Mouse (Mus musculus): Measurements from ENCODE around the gene Mfn2. TPM values are rescaled to one million over a fixed set of nuclear protein-coding genes. Genes with fewer than 3 reads are reported as not detected.
A peak's percentile ranks its signal among the peaks of the same experiment; 100 is the strongest.

The Mfn2 gene
- 100 to 1,000 TPM; 150 to 219 TPM for total RNA-seq (2021)
- long read RNA-seq, experiment 1, full-length matches to known transcripts: 59 of 131 reads
- long read RNA-seq, experiment 1, partial matches to known transcripts: 59 of 131 reads
- long read RNA-seq, experiment 1, other reads (novel, unspliced or antisense): 13 of 131 reads
- long read RNA-seq, experiment 2, full-length matches to known transcripts: 33 of 45 reads
- long read RNA-seq, experiment 2, partial matches to known transcripts: 8 of 45 reads
- long read RNA-seq, experiment 2, other reads (novel, unspliced or antisense): 4 of 45 reads

GRCm38 (mm10) chr4:147904313-147905089, at the start of gene Mfn2:
TSS of gene Mfn2 (minus strand) at chr4:147904704.
- DNase-seq: peak; percentile 89 to 91

GRCm38 (mm10) chr4:147953590-147953989, 49.1 kb upstream of the Mfn2 start:
- peak in 1 of 2 experiments; percentile 28 for DNase-seq

- DNase-seq: no peak
Measured at GRCm38 (mm10) chr4:147947511-147947910, 43.0 kb upstream of the Mfn2 start.

- no peak for DNase-seq
Measured at GRCm38 (mm10) chr4:147943005-147943404, 38.5 kb upstream of the Mfn2 start.

- DNase-seq: peak in 1 of 2 experiments; percentile 46
Measured at GRCm38 (mm10) chr4:147941045-147942020, 36.8 kb upstream of the Mfn2 start.

GRCm38 (mm10) chr4:147940576-147941044, 36.1 kb upstream of the Mfn2 start, which contains the start of gene 2510039O18Rik:
TSS of gene 2510039O18Rik (plus strand) at chr4:147940895.
- peak; percentile 87 for DNase-seq

GRCm38 (mm10) chr4:147940111-147940510, 35.6 kb upstream of the Mfn2 start:
- DNase-seq: no peak

GRCm38 (mm10) chr4:147938148-147939096, 33.9 kb upstream of the Mfn2 start:
- peak in 1 of 2 experiments; percentile 50 for DNase-seq

GRCm38 (mm10) chr4:147937486-147937885, 33.0 kb upstream of the Mfn2 start:
- no peak for DNase-seq

GRCm38 (mm10) chr4:147937021-147937420, 32.5 kb upstream of the Mfn2 start:
- DNase-seq: no peak

GRCm38 (mm10) chr4:147936331-147936954, 31.9 kb upstream of the Mfn2 start, which contains the start of gene Plod1:
TSS of gene Plod1 (minus strand) at chr4:147936767.
- DNase-seq: peak; percentile 92 to 95

- no peak for DNase-seq
Measured at GRCm38 (mm10) chr4:147935904-147936303, 31.4 kb upstream of the Mfn2 start.

GRCm38 (mm10) chr4:147934611-147935010, 30.1 kb upstream of the Mfn2 start:
- no peak for DNase-seq

GRCm38 (mm10) chr4:147934134-147934533, 29.6 kb upstream of the Mfn2 start:
- DNase-seq: no peak

GRCm38 (mm10) chr4:147930946-147931345, 26.4 kb upstream of the Mfn2 start:
- no peak for DNase-seq

GRCm38 (mm10) chr4:147928540-147928939, 24.0 kb upstream of the Mfn2 start:
- DNase-seq: no peak

GRCm38 (mm10) chr4:147928136-147928535, 23.6 kb upstream of the Mfn2 start:
- DNase-seq: no peak

- DNase-seq: peak; percentile 52 to 75
Measured at GRCm38 (mm10) chr4:147927705-147928104, 23.2 kb upstream of the Mfn2 start.

- DNase-seq: no peak
Measured at GRCm38 (mm10) chr4:147922341-147922740, 17.8 kb upstream of the Mfn2 start.

- DNase-seq: no peak
Measured at GRCm38 (mm10) chr4:147920973-147921372, 16.5 kb upstream of the Mfn2 start.
